Mouse (Mus musculus): ENCODE data around the gene Foxs1. TPM values are rescaled to one million over a fixed set of nuclear protein-coding genes. Genes with fewer than 3 reads are reported as not detected.

Foxs1 gene
- polyA plus RNA-seq, 1 experiment from 2014 or later, result 2.1 TPM

DNA sequence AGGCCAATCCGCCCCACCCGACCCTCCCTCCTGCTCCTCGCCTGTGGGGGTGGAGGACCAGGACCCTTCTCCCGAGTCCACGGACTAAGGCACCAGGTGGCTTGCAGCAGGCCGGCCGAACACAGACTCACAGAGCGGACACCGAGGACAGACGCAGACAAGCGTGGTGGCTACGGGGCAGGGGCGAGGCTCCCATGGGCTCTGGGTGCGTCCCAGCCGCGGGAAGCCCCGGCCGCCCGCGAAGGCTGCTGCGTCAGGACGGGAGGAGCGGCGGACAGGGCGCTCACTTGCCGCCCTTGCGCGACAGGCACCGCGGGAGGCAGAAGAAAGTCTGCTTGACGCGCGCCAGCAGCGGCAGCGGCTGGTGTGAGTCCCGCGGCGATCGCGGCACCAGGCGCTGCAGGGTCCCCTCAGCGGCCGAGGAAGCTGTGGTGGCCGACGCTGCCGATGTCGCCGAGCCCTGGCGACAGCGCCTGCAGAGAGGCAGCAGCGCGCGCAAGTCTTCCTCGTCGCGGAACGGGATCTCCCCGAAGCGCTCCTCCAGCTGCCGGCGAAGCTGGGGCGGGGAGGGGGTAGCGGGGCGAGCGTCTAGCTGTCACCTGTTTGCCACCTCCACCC, 10.0 kb upstream of the Foxs1 start:
- Histone ChIP-seq H3K27me3 (replicated peaks; ENCODE audit: control insufficient read depth, insufficient read depth, low read length) (peaks cover 42% of the 10 kb centered on the region), H3K4me3 (ENCODE audit: low read depth, low read length) (peak overlapping the region; percentile 21; the same call in 1 of the 2 replicates), H3K36me3 (ENCODE audit: control insufficient read depth, insufficient read depth) (no peaks in the 10 kb centered on the region), H3K4me1 (replicated peaks; ENCODE audit: control insufficient read depth, insufficient read depth, low read length) (no peaks in the 10 kb centered on the region), H3K4me2 (replicated peaks; ENCODE audit: low read depth) (peak overlapping the region; percentile 54), H3K9me3 (ENCODE audit: control insufficient read depth) (no peaks in the 10 kb centered on the region), H3K9ac (ENCODE audit: low read depth, low read length) (no peak overlapping the region), H3K27ac (ENCODE audit: low read depth, low read length) (no peak overlapping the region)
- no peak for ATAC-seq
- WGBS, result 0% methylated on average over 46 of the region's 65 CpGs
- TF ChIP-seq CTCF (IDR thresholded peaks at IDR 0.05; ENCODE audit: low read depth), result no peak

DNA sequence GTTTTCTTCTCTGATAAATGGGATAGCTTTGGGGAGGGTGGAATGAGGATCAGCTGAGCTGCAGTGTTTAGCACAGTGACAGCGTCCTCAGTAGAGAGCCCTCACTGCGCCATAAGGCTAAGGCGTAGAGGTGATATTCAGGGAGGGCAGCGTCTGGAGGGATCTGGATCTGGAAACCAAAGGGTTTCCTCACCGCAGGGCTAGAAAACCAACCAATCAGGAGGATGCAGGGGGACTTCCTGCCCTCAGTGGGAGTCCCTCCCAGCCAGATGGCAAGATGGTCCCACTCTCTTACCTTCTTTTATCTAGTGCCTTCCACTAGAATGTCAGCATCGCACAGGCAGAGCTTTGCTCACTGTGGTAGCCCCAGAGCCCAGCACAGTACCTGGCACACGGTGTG, 8.8 kb upstream of the Foxs1 start:
- Histone ChIP-seq H3K4me2 (replicated peaks; ENCODE audit: low read depth) (no peak overlapping the region), H3K9me3 (ENCODE audit: control insufficient read depth) (no peaks in the 10 kb centered on the region), H3K4me1 (replicated peaks; ENCODE audit: control insufficient read depth, insufficient read depth, low read length) (no peaks in the 10 kb centered on the region), H3K36me3 (ENCODE audit: control insufficient read depth, insufficient read depth) (no peaks in the 10 kb centered on the region), H3K9ac (ENCODE audit: low read depth, low read length) (no peak overlapping the region), H3K27me3 (replicated peaks; ENCODE audit: control insufficient read depth, insufficient read depth, low read length) (peaks cover 42% of the 10 kb centered on the region), H3K4me3 (ENCODE audit: low read depth, low read length) (no peak overlapping the region), H3K27ac (ENCODE audit: low read depth, low read length) (no peak overlapping the region)
- 30% methylated on average over 7 of the region's 7 CpGs for WGBS
- no peak for ATAC-seq
- TF ChIP-seq CTCF (IDR thresholded peaks at IDR 0.05; ENCODE audit: low read depth), result no peak

DNA sequence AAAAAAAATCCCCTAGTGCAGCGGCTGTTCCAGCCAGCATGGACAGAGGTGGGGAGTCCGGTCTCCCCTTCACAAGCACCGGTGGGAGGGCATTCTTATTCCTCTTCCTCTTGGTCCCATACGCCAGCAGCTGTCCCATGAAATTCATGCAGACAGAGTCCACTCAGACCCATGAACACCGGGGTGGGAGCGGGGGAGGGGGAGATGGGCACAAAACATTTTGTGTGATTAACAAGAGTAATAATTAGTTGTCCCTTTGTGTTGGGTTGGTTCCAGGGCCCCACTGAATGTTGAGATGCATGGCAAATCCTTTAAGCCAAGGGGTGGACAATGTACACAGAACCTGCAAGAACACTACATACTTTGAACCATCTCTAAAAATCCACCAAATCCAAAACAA, 8.1 kb upstream of the Foxs1 start:
- H3K9ac ChIP-seq (ENCODE audit: low read depth, low read length), result no peak overlapping the region

DNA sequence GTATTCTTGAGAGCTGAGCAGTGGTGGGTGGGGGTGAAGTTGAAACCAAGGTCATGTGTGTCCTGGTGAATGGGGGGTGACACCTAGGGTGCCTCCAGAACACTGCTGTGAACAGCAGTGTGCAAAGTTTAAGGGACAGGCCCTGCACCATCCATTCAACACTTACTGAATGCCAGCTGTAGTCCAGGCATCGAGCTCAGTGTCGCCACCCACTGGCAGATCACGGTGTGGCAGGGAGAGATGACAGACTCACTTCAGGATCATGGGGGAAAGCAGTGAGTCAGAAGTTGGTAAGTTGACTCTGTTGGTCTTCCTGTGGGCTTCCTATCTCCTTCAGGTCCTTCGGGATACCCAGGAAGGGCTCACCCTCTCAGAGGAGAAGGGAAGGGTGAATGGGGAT, 6.8 kb upstream of the Foxs1 start:
- H3K36me3 ChIP-seq (ENCODE audit: control insufficient read depth, insufficient read depth), result no peaks in the 10 kb centered on the region
- no peaks in the 10 kb centered on the region for H3K4me1 ChIP-seq (replicated peaks; ENCODE audit: control insufficient read depth, insufficient read depth, low read length)
- ATAC-seq, result no peak
- H3K9me3 ChIP-seq (ENCODE audit: control insufficient read depth), result no peaks in the 10 kb centered on the region
- H3K27ac ChIP-seq (ENCODE audit: low read depth, low read length), result no peak overlapping the region
- 10% methylated on average over 4 of the region's 4 CpGs for WGBS
- H3K9ac ChIP-seq (ENCODE audit: low read depth, low read length), result no peak overlapping the region
- H3K4me2 ChIP-seq (replicated peaks; ENCODE audit: low read depth), result no peak overlapping the region
- peak; percentile 84 for TF ChIP-seq CTCF (IDR thresholded peaks at IDR 0.05; ENCODE audit: low read depth)
- H3K27me3 ChIP-seq (replicated peaks; ENCODE audit: control insufficient read depth, insufficient read depth, low read length), result peaks cover 39% of the 10 kb centered on the region
- no peak overlapping the region for H3K4me3 ChIP-seq (ENCODE audit: low read depth, low read length)

More for the DNA sequence above, 8.1 kb upstream of the Foxs1 start:
- 79% methylated on average over 6 of the region's 6 CpGs for WGBS
- Histone ChIP-seq H3K4me2 (replicated peaks; ENCODE audit: low read depth) (no peak overlapping the region), H3K27me3 (replicated peaks; ENCODE audit: control insufficient read depth, insufficient read depth, low read length) (peaks cover 47% of the 10 kb centered on the region), H3K36me3 (ENCODE audit: control insufficient read depth, insufficient read depth) (no peaks in the 10 kb centered on the region), H3K4me3 (ENCODE audit: low read depth, low read length) (no peak overlapping the region), H3K27ac (ENCODE audit: low read depth, low read length) (no peak overlapping the region), H3K9me3 (ENCODE audit: control insufficient read depth) (no peaks in the 10 kb centered on the region), H3K4me1 (replicated peaks; ENCODE audit: control insufficient read depth, insufficient read depth, low read length) (no peaks in the 10 kb centered on the region)
- no peak for TF ChIP-seq CTCF (IDR thresholded peaks at IDR 0.05; ENCODE audit: low read depth)
- ATAC-seq, result no peak

DNA sequence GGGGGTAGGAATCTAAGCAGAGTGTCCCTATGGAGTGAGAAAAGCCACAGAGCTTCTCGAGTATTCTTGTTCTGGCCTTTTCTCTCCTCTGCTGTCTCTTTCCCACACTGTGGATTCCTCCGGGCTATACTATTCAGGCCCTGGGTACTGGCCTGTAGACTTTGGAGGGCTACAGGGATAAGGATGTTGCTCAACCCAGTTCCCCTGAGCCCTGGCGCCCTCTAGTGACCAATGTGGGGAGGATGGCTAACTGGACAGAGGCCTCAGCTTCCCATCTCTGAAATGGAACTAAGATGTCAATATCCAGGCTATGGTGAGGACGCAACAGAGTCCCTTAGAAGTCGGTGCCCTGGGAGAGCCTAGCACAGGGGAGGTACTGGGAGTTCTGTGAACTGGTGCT, 606 bp upstream of the Foxs1 start:
- H3K4me2 ChIP-seq (replicated peaks; ENCODE audit: low read depth), result no peak overlapping the region
- no peak overlapping the region for H3K27ac ChIP-seq (ENCODE audit: low read depth, low read length)
- H3K9ac ChIP-seq (ENCODE audit: low read depth, low read length), result no peak overlapping the region
- no peaks in the 10 kb centered on the region for H3K36me3 ChIP-seq (ENCODE audit: control insufficient read depth, insufficient read depth)
- no peaks in the 10 kb centered on the region for H3K9me3 ChIP-seq (ENCODE audit: control insufficient read depth)
- no peaks in the 10 kb centered on the region for H3K4me1 ChIP-seq (replicated peaks; ENCODE audit: control insufficient read depth, insufficient read depth, low read length)
- H3K27me3 ChIP-seq (replicated peaks; ENCODE audit: control insufficient read depth, insufficient read depth, low read length), result 0 out of 2 replicates have a peak, but pooled peaks cover 5% of the 10 kb centered on the region
- ATAC-seq, result no peak
- no peak overlapping the region for H3K4me3 ChIP-seq (ENCODE audit: low read depth, low read length)
- 31% methylated on average over 5 of the region's 5 CpGs for WGBS
- peak; percentile 77 for TF ChIP-seq CTCF (IDR thresholded peaks at IDR 0.05; ENCODE audit: low read depth)

DNA sequence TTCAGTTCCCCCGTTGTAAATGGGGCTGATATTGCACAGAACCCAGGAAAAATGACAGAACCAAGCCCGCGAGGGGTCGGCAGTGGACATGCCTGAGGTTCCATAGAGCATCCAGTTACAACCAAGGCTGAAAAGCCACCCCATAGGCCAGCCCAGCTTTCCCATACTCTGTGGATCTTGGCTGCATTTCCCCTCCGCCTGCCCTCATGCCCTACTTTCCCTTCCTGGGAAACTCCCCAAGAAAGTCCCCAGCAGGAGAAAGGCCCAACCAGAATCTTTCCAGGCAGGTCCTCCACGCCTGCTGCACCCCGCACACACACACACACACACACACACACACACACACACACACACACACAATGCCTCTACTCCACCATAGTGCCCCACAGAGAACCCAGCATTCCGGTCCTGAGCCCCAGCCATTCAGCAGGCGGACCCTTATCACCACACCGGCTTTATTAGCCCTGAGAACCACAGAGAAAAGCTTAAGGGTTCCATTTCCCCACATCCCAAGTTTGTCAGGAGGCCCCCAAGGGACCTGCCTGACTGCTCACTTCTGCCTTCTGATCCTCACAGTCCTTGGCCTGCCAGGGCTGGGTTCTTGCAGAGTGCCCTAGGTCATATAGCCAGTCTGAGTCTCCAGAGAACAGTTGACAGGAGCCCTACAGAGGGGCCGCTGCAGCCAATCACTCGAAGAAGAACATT, 1.4 kb downstream of the Foxs1 start:
- 0 out of 2 replicates have a peak, but pooled peaks cover 4% of the 10 kb centered on the region for H3K27me3 ChIP-seq (replicated peaks; ENCODE audit: control insufficient read depth, insufficient read depth, low read length)
- H3K36me3 ChIP-seq (ENCODE audit: control insufficient read depth, insufficient read depth), result no peaks in the 10 kb centered on the region
- no peak overlapping the region for H3K9ac ChIP-seq (ENCODE audit: low read depth, low read length)
- no peaks in the 10 kb centered on the region for H3K4me1 ChIP-seq (replicated peaks; ENCODE audit: control insufficient read depth, insufficient read depth, low read length)
- no peak overlapping the region for H3K4me2 ChIP-seq (replicated peaks; ENCODE audit: low read depth)
- ATAC-seq, result no peak
- WGBS, result 54% methylated on average over 12 of the region's 12 CpGs
- no peaks in the 10 kb centered on the region for H3K9me3 ChIP-seq (ENCODE audit: control insufficient read depth)
- H3K27ac ChIP-seq (ENCODE audit: low read depth, low read length), result no peak overlapping the region
- H3K4me3 ChIP-seq (ENCODE audit: low read depth, low read length), result no peak overlapping the region
- TF ChIP-seq CTCF (IDR thresholded peaks at IDR 0.05; ENCODE audit: low read depth), result no peak
